Mouse (Mus musculus) embryonic facial prominence, embryonic 15.5 days (tissue): Measurements from ENCODE around the gene Slc1a5. TPM values are rescaled to one million over a fixed set of nuclear protein-coding genes. Genes with fewer than 3 reads are reported as not detected.
A peak's percentile ranks its signal among the peaks of the same experiment; 100 is the strongest.

Experiments used
- ATAC-seq: fragments of 200-750 bp; cut with Nextera tagmentation; 2 replicates; pipeline ENCODE4 v1.8.0; 2017; ENCODE audit warnings: low read depth, moderate TSS enrichment; ENCODE audit not compliant: insufficient number of reproducible peaks, low FRiP score, low TSS enrichment
- H3K27ac ChIP-seq: fragments of 300-500 bp; sonication (generic); replicated peaks from 2 replicates; pipeline ENCODE4 v1.5.1; 2015; ENCODE audit warnings: mild to moderate bottlenecking, inconsistent platforms
- H3K27me3 ChIP-seq: fragments of 300-500 bp; sonication (generic); 2 replicates; pipeline ENCODE4 v1.6.1; 2015; ENCODE audit warnings: inconsistent platforms
- H3K36me3 ChIP-seq: fragments of 300-500 bp; sonication (generic); 2 replicates; pipeline ENCODE4 v1.6.1; 2015; ENCODE audit warnings: mild to moderate bottlenecking, inconsistent platforms
- H3K4me1 ChIP-seq: fragments of 300-500 bp; sonication (generic); 2 replicates; pipeline ENCODE4 v1.6.1; 2015; ENCODE audit warnings: inconsistent platforms
- H3K4me2 ChIP-seq: fragments of 300-500 bp; sonication (generic); replicated peaks from 2 replicates; pipeline ENCODE4 v1.6.1; 2015; ENCODE audit warnings: mild to moderate bottlenecking, inconsistent platforms
- H3K4me3 ChIP-seq: fragments of 300-500 bp; sonication (generic); replicated peaks from 2 replicates; pipeline ENCODE4 v1.5.1; 2015; ENCODE audit warnings: mild to moderate bottlenecking, inconsistent platforms
- H3K9ac ChIP-seq: fragments of 300-500 bp; sonication (generic); 2 replicates; pipeline ENCODE4 v1.6.1; 2015; ENCODE audit warnings: inconsistent platforms
- H3K9me3 ChIP-seq: fragments of 300-500 bp; sonication (generic); replicated peaks from 2 replicates; pipeline ENCODE4 v1.6.1; 2016; ENCODE audit warnings: inconsistent platforms
- WGBS: fragments of 180-500 bp; shearing (Covaris S2); methylation state at CpG from one replicate; pipeline ENCODE4 v1.1.7; 2015; 5-methylcytosine and 5-hydroxymethylcytosine counted together
- polyA plus RNA-seq: library from polyadenylated mRNA; unstranded; fragments of >200 nt; fragmentation: Nextera tagmentation; extraction: Ambion mirVana; gene quantifications from 2 replicates; pipeline ENCODE4 v1.2.1, GENCODE M21; 2015

The Slc1a5 gene
- polyA plus RNA-seq, 1 experiment from 2014 or later, result 35.5 TPM

DNA sequence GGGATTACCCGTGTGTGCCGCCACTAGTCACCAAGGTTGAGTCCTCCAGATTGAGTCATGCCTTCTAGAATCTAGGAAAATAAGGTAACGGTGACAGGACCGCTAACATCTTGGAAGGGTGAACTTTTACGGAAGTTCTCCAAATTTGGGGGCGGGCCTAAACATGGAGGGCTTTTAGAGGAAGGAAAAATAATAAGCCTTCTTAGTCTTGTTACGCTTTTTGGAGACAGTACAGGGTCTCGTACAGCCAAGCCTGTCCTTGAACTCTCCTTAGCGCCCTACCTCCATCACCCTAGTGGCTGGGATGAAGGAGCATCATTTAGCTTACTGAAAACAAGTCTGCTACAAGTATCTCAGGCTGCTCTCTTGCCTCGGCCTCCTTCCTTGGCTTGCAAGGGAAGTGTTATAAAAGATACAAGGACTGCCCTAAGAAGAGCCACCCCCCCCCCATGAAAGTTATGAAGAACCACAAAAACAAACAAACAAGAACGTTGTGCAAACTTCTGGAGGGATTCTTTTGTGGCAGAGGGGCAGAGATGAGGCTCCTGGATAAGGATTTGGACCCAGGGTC is 1.5 kb downstream of the Slc1a5 start:
- Histone ChIP-seq H3K4me2 (peak overlapping the region; percentile 99), H3K27me3 (no peaks in the 10 kb centered on the region), H3K27ac (no peak overlapping the region), H3K9ac (peak overlapping the region; percentile 51), H3K4me1 (peaks cover 35% of the 10 kb centered on the region), H3K4me3 (peak overlapping the region; percentile 62), H3K9me3 (no peaks in the 10 kb centered on the region), H3K36me3 (0 out of 2 replicates have a peak, but pooled peaks cover under 1% of the 10 kb centered on the region)
- ATAC-seq, result no peak
- WGBS, result 5% methylated on average over 11 of the region's 11 CpGs

DNA sequence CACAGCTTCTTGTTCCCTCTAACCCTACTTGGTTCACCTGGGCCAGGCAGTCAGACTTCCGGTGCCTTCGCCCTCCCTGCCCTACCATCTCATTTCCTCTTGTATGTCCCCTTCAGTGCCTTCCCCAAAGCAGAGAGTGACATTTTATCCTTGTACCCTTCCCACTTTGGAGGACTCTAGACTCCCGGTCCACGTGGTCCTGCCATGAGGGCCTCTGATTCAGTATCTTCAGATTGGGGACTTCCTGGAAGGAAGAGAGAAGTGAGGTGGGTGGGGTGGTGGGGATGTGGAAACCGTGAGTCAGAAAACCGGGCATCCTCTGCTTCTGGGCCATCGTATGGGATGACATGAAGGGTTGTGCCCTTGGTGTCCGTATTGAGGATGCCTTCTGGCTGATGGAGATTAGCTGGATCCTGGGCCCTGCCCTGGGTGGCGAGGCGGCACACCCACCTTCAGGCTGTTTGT is 2.1 kb downstream of the Slc1a5 start:
- Histone ChIP-seq H3K4me3 (peak overlapping the region; percentile 62), H3K9ac (no peak overlapping the region), H3K27ac (no peak overlapping the region), H3K4me2 (peak overlapping the region; percentile 99), H3K36me3 (0 out of 2 replicates have a peak, but pooled peaks cover 7% of the 10 kb centered on the region), H3K4me1 (peaks cover 35% of the 10 kb centered on the region), H3K27me3 (no peaks in the 10 kb centered on the region), H3K9me3 (no peaks in the 10 kb centered on the region)
- ATAC-seq, result no peak
- 23% methylated on average over 10 of the region's 10 CpGs for WGBS

DNA sequence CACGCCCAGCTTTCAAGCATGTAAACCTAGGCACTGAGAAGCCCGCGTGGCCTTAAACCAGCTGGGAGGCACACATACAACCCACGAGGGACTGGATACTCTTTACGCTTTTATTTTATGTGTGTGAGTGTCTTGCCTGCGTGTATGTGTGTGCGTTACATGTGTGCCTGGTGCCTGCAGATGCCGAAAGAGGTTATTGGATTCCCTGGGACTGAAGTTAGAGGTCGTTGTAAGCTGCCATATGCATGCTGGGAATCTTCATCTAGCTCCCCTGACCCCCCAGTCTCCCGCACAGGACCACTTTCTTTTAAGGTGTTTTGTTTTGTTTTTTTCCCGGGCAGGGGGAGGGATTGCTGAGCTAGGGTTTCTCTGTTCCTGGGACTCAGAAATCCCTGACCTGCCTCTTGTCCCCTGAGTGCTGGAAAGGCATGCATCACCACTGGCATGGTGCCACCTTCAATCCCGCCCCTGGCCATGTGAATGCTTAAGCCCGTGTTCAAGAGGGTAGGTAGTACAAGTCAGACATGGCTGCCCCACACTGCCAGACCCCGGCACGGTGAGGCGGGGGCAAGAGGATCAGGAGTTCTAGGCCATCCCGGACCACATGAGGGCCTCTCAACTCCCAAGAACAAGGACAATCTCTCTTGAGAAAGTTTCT is 2.7 kb downstream of the Slc1a5 start:
- H3K9ac ChIP-seq, result no peak overlapping the region
- H3K4me1 ChIP-seq, result peaks cover 35% of the 10 kb centered on the region
- no peak for ATAC-seq
- no peaks in the 10 kb centered on the region for H3K27me3 ChIP-seq
- peak overlapping the region; percentile 62 for H3K4me3 ChIP-seq
- WGBS, result 32% methylated on average over 17 of the region's 17 CpGs
- peak overlapping the region; percentile 99 for H3K4me2 ChIP-seq
- H3K27ac ChIP-seq, result no peak overlapping the region
- 0 out of 2 replicates have a peak, but pooled peaks cover 7% of the 10 kb centered on the region for H3K36me3 ChIP-seq
- H3K9me3 ChIP-seq, result no peaks in the 10 kb centered on the region

DNA sequence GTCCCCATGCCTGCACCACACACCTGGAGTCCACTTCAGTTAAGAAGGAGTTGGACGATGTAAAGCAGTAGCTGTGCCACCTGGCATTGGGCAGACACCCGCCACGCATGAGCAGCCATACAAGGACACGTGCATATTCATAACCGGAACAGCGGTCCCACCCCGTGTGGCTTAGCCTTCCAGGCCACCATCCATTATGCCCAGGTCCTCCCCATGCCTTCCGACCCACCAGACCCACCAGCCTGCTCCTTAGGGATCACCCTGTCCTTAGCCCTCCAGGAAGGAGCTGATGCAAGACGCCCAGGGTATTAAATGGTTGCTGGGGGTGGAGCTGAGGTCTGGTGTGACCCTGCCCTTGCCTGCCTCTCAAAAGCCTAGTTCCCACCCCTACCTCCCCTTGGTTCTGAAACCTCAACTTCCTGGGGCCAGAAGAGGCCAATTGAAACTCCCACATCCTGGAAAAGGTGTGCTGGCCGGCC is 3.4 kb downstream of the Slc1a5 start:
- H3K9me3 ChIP-seq, result no peaks in the 10 kb centered on the region
- 78% methylated on average over 10 of the region's 10 CpGs for WGBS

DNA sequence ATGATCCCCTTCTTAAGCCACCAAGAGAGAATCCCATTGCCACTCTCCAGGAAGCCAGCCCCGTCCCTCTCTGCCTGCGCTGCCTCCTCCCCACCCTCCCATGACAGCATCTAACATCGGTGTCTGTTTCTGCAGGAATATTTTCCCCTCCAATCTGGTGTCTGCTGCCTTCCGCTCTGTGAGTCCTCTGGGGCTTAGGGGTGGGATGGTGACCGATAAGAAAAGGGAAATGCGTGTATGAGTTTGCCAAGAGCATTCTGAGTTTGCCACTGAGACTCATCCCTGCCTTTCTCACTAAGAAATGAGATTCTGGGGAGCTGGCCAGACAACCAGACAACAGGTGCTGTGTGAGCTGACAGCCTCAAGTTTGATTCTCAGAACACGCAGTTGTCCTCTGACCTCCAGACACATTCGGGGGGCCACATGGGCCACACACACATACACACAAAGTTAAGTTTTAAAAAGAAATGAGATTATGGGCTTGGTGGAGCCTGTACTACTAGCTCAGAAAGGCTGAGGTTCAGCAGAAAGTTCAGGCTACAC is 4.5 kb downstream of the Slc1a5 start:
- H3K4me2 ChIP-seq, result no peak overlapping the region
- no peak overlapping the region for H3K9ac ChIP-seq
- H3K36me3 ChIP-seq, result 0 out of 2 replicates have a peak, but pooled peaks cover 7% of the 10 kb centered on the region
- ATAC-seq, result no peak
- no peaks in the 10 kb centered on the region for H3K9me3 ChIP-seq
- no peak overlapping the region for H3K27ac ChIP-seq
- H3K4me1 ChIP-seq, result peaks cover 35% of the 10 kb centered on the region
- H3K4me3 ChIP-seq, result no peak overlapping the region
- 85% methylated on average over 8 of the region's 8 CpGs for WGBS
- no peaks in the 10 kb centered on the region for H3K27me3 ChIP-seq

More for the DNA sequence above, 3.4 kb downstream of the Slc1a5 start:
- Histone ChIP-seq H3K27ac (no peak overlapping the region), H3K4me3 (no peak overlapping the region), H3K9ac (no peak overlapping the region), H3K4me2 (no peak overlapping the region), H3K27me3 (no peaks in the 10 kb centered on the region), H3K4me1 (peaks cover 35% of the 10 kb centered on the region), H3K36me3 (0 out of 2 replicates have a peak, but pooled peaks cover 7% of the 10 kb centered on the region)
- no peak for ATAC-seq

DNA sequence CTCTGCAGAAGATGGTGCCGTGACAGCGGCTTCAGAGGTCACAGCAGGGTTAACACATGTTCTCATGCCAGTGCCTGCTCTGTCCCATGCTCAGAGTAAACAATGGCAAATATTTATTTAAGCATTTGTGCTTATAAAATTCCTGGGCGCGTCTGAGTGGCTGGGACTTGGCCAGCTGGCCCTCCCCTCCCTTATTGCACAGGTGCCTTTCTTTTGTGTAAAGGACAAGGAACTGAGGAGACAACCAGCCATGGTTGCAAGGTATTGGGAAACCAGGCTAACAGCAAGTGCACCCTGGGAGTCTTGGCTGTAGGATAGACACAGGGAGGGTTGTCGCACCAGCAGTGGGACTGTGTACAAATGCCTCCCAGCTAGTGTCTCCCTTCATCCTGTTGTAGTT is 11.2 kb downstream of the Slc1a5 start:
- ATAC-seq, result peak; percentile 27; the same call in 1 of the 2 replicates
- Histone ChIP-seq H3K4me1 (no peaks in the 10 kb centered on the region), H3K27ac (no peak overlapping the region), H3K9ac (no peak overlapping the region), H3K27me3 (no peaks in the 10 kb centered on the region), H3K4me2 (no peak overlapping the region), H3K36me3 (peaks cover 14% of the 10 kb centered on the region; the same call in 1 of the 2 replicates), H3K9me3 (no peaks in the 10 kb centered on the region), H3K4me3 (no peak overlapping the region)
- 56% methylated on average over 5 of the region's 5 CpGs for WGBS

DNA sequence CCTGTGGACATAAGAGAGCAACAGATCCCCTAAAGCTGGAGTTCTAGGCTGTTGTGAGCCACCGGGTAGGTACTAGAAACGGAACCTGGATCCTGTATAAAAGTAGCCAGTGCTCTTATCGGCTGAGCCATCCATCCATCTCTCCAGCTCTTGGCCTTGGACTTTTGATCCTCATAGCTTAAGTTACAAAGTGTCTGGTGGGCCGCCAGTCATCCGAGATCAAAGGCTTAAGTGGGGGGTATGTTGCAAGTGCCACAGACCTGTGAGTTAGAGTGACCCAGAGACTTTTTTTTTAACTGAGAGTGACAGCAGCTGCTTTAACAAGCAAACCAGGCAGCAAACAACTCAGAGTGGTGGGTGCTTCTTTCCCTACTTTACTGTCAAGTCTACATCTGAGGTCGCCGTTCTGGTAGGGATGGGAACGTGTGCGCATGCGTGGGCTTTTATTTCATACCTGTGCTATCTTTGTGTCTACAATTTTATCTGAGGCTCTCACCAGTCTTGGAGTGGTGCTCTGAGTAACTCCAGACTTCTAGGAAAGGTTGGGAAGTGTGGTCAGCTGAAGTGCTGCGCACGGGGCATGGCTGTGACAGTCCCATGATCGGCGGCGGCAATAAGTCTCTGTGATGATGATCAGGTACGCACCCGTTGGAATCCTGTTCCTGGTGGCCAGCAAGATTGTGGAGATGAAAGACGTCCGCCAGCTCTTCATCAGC is 12.0 kb downstream of the Slc1a5 start:
- peaks cover 16% of the 10 kb centered on the region; the same call in 1 of the 2 replicates for H3K36me3 ChIP-seq
- ATAC-seq, result no peak

DNA sequence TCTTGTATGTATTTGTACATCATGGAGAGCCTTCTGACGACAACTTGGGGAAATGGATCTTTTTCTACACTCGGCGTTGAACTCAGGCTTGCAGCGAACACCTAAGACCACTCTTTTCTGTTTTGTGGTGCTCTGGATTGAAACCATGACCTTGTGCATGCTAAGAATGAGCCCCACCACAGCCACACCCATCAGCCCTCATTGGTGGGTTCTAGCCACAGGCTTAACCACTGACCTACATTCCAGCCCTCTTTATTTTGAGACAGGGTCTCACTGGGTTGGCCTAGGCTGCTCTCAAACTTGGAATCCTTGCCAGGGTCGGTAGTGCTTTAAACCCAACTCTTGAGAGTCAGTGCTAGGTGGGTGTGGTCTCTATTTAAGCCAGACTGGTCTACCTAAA is 13.7 kb downstream of the Slc1a5 start:
- H3K4me3 ChIP-seq, result no peak overlapping the region
- ATAC-seq, result no peak
- no peaks in the 10 kb centered on the region for H3K27me3 ChIP-seq
- no peak overlapping the region for H3K4me2 ChIP-seq
- H3K4me1 ChIP-seq, result no peaks in the 10 kb centered on the region
- H3K9me3 ChIP-seq, result no peaks in the 10 kb centered on the region
- WGBS, result 80% methylated on average over 5 of the region's 5 CpGs
- no peak overlapping the region for H3K9ac ChIP-seq
- H3K36me3 ChIP-seq, result peaks cover 17% of the 10 kb centered on the region; the same call in 1 of the 2 replicates
- H3K27ac ChIP-seq, result no peak overlapping the region

More for the DNA sequence above, 12.0 kb downstream of the Slc1a5 start:
- Histone ChIP-seq H3K4me2 (no peak overlapping the region), H3K4me3 (no peak overlapping the region), H3K9me3 (no peaks in the 10 kb centered on the region), H3K4me1 (no peaks in the 10 kb centered on the region), H3K27me3 (no peaks in the 10 kb centered on the region), H3K27ac (no peak overlapping the region), H3K9ac (no peak overlapping the region)
- 86% methylated on average over 19 of the region's 19 CpGs for WGBS

DNA sequence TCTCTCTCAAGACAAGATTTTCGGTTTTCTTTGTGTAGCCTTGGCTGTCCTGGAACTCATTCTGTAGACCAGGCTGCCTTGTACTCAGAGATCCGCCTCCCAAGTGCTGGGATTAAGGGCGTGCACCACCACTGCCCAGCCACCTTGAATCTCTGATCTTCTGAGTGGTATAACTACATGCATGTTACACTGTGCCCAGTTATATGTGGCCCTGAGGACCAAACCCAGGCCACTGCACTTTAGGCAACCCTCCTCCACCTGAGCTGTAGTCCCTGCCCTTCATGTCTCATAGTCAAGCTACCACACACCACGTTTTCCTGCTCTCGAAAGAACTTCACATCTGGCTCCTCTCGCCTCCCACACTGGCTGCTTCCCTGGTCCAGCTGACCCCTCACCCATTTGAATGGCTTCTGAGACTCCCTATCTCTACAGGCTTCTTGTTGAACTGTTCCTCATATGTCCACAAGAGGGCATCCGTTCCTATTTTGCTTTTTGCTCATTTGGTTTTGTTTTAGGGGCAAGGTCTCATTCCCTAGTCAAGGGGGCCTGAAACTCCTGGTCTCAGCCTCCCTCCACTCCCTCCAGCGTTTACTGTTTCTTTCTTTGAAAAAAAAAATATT is 23.4 kb downstream of the Slc1a5 start:
- no peak overlapping the region for H3K27ac ChIP-seq
- WGBS, result 28% methylated on average over 8 of the region's 8 CpGs
- no peak for ATAC-seq
- H3K36me3 ChIP-seq, result peaks cover 27% of the 10 kb centered on the region
- H3K4me2 ChIP-seq, result no peak overlapping the region
- no peak overlapping the region for H3K4me3 ChIP-seq
- H3K9me3 ChIP-seq, result no peaks in the 10 kb centered on the region
- H3K27me3 ChIP-seq, result no peaks in the 10 kb centered on the region
- H3K4me1 ChIP-seq, result 0 out of 2 replicates have a peak, but pooled peaks cover under 1% of the 10 kb centered on the region
- H3K9ac ChIP-seq, result no peak overlapping the region

DNA sequence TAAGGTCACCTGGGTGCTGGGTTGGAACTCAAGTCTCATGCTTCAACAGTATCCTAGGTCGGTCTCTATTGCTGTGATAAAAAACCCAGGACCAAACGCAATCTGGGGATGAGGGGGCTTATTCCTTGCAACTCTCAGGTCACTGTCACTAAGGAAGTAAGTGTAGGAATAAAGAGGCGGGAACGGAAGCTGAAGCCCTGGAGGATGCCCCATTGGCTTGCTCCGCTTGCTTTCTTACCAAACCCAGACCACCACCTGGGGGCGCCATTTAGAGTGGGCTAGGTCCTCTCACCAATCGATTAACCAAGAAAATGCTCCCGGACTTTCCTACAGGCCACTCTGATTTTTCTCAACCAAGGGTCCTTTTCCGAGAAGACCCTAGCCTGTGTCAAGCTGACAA is 26.8 kb downstream of the Slc1a5 start:
- H3K4me2 ChIP-seq, result no peak overlapping the region
- H3K9me3 ChIP-seq, result no peaks in the 10 kb centered on the region
- WGBS, result 87% methylated on average over 9 of the region's 9 CpGs
- H3K27ac ChIP-seq, result no peak overlapping the region
- no peak overlapping the region for H3K9ac ChIP-seq
- ATAC-seq, result no peak
- H3K4me3 ChIP-seq, result no peak overlapping the region
- H3K4me1 ChIP-seq, result peaks cover 22% of the 10 kb centered on the region
- H3K36me3 ChIP-seq, result peaks cover 29% of the 10 kb centered on the region
- H3K27me3 ChIP-seq, result peaks cover 17% of the 10 kb centered on the region
